Mouse (Mus musculus) neural tube, embryonic 12.5 days (tissue): ENCODE measurements around the gene 9830107B12Rik. TPM values are rescaled to one million over a fixed set of nuclear protein-coding genes. Genes with fewer than 3 reads are reported as not detected.
"Not testable (repeated sequence)": the region's sequence is repeated elsewhere in the genome, so short reads cannot be mapped to it uniquely, and the experiment has no call there.

ENCODE experiments used
- ATAC-seq: fragments of 200-750 bp; cut with Nextera tagmentation; 2 replicates; pipeline ENCODE4 v1.8.0; 2017; ENCODE audit warnings: low read depth, mild to moderate bottlenecking, moderate TSS enrichment, moderate library complexity; ENCODE audit not compliant: low FRiP score
- H3K27ac ChIP-seq: fragments of 300-500 bp; sonication (generic); 2 replicates; pipeline ENCODE4 v1.5.1; 2016
- H3K27me3 ChIP-seq: fragments of 300-500 bp; sonication (generic); replicated peaks from 2 replicates; pipeline ENCODE4 v1.6.1; 2016; ENCODE audit warnings: mild to moderate bottlenecking
- H3K36me3 ChIP-seq: fragments of 300-500 bp; sonication (generic); 2 replicates; pipeline ENCODE4 v1.6.1; 2016; ENCODE audit warnings: mild to moderate bottlenecking
- H3K4me1 ChIP-seq: fragments of 300-500 bp; sonication (generic); 2 replicates; pipeline ENCODE4 v1.6.1; 2016
- H3K4me2 ChIP-seq: fragments of 300-500 bp; sonication (generic); replicated peaks from 2 replicates; pipeline ENCODE4 v1.6.1; 2016; ENCODE audit warnings: mild to moderate bottlenecking
- H3K4me3 ChIP-seq: fragments of 300-500 bp; sonication (generic); 2 replicates; pipeline ENCODE4 v1.5.1; 2016
- H3K9ac ChIP-seq: fragments of 300-500 bp; sonication (generic); 2 replicates; pipeline ENCODE4 v1.6.1; 2016; ENCODE audit warnings: mild to moderate bottlenecking
- H3K9me3 ChIP-seq: fragments of 300-500 bp; sonication (generic); 2 replicates; pipeline ENCODE4 v1.6.1; 2016; ENCODE audit warnings: mild to moderate bottlenecking
- WGBS: fragments of 180-500 bp; shearing (Covaris S2); methylation state at CpG from one replicate; pipeline ENCODE4 v1.1.7; 2016; 5-methylcytosine and 5-hydroxymethylcytosine counted together
- polyA plus RNA-seq: library from polyadenylated mRNA; unstranded; fragments of >200 nt; fragmentation: Nextera tagmentation; extraction: Ambion mirVana; gene quantifications from 2 replicates; pipeline ENCODE4 v1.2.1, GENCODE M21; 2016

The 9830107B12Rik gene
- polyA plus RNA-seq = not detected in 2 replicates

DNA sequence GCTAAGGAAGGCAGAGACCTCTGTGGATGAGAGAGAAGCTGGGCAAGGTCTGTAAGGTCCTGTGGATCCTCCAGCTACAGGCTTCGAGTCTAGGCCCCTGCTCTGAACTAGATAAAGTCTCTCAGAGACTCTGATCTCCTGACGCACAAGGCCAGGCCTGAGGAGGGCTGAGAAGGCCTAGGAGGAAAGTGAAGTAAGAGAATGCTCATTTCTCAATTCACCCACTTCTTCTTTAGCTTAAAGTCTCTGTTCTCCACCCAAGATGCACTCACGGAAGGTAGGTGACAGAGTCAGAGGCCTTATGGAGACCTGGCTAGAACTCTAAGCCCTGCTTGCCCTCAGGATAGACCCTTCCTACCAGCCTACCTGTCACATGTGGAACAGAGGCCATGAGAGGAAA, at the start of gene 9830107B12Rik:
TSS of gene 9830107B12Rik (minus strand) at position 149 of the 400 bp plus-strand sequence.
- no peaks in the 10 kb centered on the region for H3K27me3 ChIP-seq
- H3K36me3 ChIP-seq = no peaks in the 10 kb centered on the region
- ATAC-seq = no peak
- H3K9me3 ChIP-seq = 0 out of 2 replicates have a peak, but pooled peaks cover 4% of the 10 kb centered on the region
- no peak within 1 kb of the TSS for H3K27ac ChIP-seq
- H3K9ac ChIP-seq = no peak within 1 kb of the TSS
- H3K4me3 ChIP-seq = no peak within 1 kb of the TSS
- H3K4me2 ChIP-seq = no peak within 1 kb of the TSS
- 88% methylated on average over 3 of the region's 3 CpGs for WGBS
- no peaks in the 10 kb centered on the region for H3K4me1 ChIP-seq

DNA sequence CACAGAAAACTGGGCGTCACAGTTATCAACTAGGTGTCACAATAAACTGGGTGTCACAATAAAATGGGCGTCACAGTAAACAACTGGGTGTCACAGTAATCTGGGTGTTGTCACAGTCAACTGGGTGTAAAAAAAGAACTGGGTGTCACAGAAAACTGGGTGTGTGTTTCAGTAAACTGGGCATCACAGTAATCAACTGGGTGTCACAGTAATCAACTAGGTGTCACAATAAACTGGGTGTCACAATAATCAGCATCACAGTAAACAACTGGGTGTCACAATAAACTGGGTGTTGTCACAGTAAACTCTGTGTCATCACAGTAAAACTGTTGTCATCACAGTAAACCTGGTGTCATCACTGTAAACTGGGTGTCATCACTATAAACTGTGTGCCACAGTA, 46.3 kb upstream of the 9830107B12Rik start:
- no peaks in the 10 kb centered on the region for H3K9me3 ChIP-seq
- H3K9ac ChIP-seq = no peak overlapping the region
- no peaks in the 10 kb centered on the region for H3K36me3 ChIP-seq
- no peaks in the 10 kb centered on the region for H3K4me1 ChIP-seq
- H3K27me3 ChIP-seq = no peaks in the 10 kb centered on the region
- ATAC-seq = no peak
- no peak overlapping the region for H3K27ac ChIP-seq
- no peak overlapping the region for H3K4me3 ChIP-seq
- WGBS = 80% methylated on average over 2 of the region's 2 CpGs
- H3K4me2 ChIP-seq = no peak overlapping the region

DNA sequence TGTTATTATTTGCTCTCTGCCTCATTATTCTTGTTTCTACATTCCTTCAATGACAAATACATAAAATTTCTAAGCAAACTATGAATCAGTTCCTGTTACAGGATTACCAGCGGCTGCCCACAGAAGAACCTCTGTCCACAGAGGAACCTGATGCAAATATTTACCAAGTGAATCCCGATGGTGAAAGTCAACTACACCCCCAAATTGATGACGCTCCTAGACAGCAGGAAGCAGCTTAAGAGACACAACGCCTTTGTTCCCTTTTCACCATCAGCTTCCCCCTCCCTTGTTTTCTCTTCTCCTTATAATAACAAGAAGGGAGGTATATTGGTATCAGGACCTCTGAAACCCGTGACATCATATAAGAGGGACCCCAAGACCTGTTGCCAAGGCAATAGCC, 39.2 kb upstream of the 9830107B12Rik start:
- Histone ChIP-seq H3K9ac (no peak overlapping the region), H3K27me3 (no peaks in the 10 kb centered on the region), H3K4me1 (no peaks in the 10 kb centered on the region), H3K4me3 (no peak overlapping the region), H3K9me3 (no peaks in the 10 kb centered on the region), H3K27ac (no peak overlapping the region), H3K4me2 (no peak overlapping the region), H3K36me3 (no peaks in the 10 kb centered on the region)
- no peak for ATAC-seq
- WGBS = 72% methylated on average over 5 of the region's 5 CpGs

DNA sequence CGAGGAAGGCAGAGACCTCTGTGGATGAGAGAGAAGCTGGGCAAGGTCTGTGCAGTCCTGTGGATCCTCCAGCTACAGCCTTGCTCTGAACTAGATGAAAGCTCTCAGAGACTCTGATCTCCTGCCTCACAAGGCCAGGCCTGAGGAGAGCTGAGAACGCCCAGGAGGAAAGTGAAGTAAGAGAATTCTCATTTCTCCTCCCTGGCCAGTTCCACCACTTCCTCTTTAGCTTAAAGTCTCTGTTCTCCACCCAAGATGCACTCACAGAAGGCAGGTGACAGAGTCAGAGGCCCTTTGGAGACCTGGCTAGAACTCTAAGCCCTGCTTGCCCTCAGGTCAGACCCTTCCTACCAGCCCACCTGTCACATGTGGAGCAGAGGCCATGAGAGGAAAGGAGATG, 21.0 kb upstream of the 9830107B12Rik start, which contains the start of gene A530064D06Rik:
TSS of gene A530064D06Rik (minus strand) at position 173 of the 400 bp plus-strand sequence.
- WGBS = 79% methylated on average over 2 of the region's 2 CpGs
- H3K36me3 ChIP-seq, H3K27ac ChIP-seq, ATAC-seq, H3K4me2 ChIP-seq, H3K9me3 ChIP-seq, H3K4me3 ChIP-seq, H3K9ac ChIP-seq, H3K27me3 ChIP-seq, H3K4me1 ChIP-seq: not testable (repeated sequence)

DNA sequence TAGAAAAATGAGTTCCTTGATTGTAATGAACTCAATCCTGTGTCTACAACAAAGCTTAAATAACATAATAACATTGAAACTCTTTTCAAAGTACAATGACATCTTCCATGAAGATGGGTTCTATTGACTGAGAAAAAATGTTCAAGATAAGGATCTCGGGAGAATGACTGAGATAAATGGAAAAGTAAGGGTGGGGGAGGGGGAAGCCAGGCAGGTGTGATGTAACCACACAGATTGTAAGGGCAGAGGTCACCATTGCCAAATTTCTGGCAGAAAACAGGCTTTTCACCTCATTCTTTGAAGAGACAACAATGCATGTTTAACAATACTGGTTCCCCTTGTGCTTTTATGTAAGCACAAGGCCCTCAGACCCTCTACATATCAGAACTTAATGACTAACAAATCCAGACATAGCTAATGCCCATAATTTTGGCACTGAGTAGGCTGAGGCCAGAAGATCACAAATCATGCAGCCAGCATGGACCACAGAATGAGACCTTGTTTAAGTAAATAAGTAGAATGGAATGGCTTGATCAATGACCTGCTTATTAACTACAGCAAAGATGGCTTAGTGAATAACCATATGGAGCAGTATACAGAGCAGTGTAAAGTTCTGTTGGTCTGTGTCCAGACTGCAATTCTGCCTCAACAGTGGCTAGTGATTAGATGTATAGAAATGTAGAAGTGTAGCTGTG, 11.5 kb upstream of the 9830107B12Rik start:
- Histone ChIP-seq H3K27me3 (no peaks in the 10 kb centered on the region), H3K9ac (no peak overlapping the region), H3K4me1 (no peaks in the 10 kb centered on the region), H3K36me3 (no peaks in the 10 kb centered on the region), H3K4me3 (no peak overlapping the region), H3K4me2 (no peak overlapping the region), H3K27ac (no peak overlapping the region), H3K9me3 (peaks cover 10% of the 10 kb centered on the region; the same call in 1 of the 2 replicates)
- WGBS = 63% methylated on average over 1 of the region's 1 CpGs
- no peak for ATAC-seq

DNA sequence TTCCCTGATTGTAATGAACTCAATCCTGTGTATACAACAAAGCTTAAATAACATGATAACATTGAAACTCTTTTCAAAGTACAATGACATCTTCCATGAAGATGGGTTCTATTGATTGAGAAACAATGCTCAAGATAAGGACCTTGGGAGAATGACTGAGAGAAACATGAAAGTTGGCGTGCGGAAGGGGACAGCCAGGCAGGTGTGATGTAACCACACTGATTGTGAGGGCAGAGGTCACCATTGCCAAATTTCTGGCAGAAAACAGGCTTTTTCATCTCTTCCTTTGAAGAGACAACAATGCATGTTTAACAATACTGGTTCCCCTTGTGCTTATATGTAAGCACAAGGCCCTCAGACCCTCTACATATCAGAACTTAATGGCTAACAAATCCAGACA, 13.3 kb downstream of the 9830107B12Rik start:
- Histone ChIP-seq H3K36me3 (no peaks in the 10 kb centered on the region), H3K4me1 (no peaks in the 10 kb centered on the region), H3K27ac (no peak overlapping the region), H3K9me3 (no peaks in the 10 kb centered on the region), H3K27me3 (no peaks in the 10 kb centered on the region), H3K9ac (no peak overlapping the region), H3K4me3 (no peak overlapping the region), H3K4me2 (no peak overlapping the region)
- ATAC-seq = no peak
- WGBS = 90% methylated on average over 2 of the region's 2 CpGs

DNA sequence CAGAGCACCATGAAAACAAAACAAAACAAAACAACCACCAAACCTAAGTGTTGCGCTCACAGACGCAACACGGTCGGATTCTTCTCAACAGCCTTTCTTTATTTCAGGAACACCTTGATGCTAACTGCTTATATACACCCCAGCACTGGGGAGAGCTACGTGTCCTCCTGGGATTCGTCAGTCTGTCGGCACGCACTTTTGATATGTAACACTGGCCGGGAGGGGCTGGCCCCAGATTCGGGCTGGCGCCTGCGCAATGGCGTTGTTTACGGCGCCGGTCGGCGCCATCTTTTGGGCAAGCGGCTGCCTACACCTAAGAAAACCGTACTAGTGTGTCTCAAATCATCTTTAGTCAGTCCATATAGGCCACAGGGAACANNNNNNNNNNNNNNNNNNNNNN, 25.6 kb downstream of the 9830107B12Rik start:
- ATAC-seq = no peak
- Histone ChIP-seq H3K27me3 (no peaks in the 10 kb centered on the region), H3K4me2 (no peak overlapping the region), H3K4me1 (no peaks in the 10 kb centered on the region), H3K9ac (no peak overlapping the region), H3K4me3 (no peak overlapping the region), H3K27ac (no peak overlapping the region), H3K9me3 (no peaks in the 10 kb centered on the region), H3K36me3 (no peaks in the 10 kb centered on the region)
- 94% methylated on average over 20 of the region's 20 CpGs for WGBS

DNA sequence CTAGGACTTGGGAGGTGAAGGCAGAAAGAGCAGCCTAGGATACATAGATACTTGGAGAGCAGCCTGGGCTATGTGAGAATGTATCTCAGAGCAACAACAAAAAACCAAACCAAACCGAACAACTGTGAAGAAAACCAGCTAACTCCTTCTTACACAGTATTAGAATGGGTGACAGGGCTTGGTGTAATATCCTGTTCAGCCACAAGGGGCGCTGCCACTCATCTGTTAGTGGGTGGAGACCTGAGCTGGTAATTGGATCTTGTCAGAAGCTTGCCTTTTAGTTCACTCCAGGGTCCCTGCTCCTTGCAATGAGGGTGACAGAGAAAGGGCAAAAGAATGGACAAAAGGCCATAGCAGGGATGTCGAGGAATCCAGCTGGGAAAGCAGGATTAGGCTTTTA, 26.4 kb downstream of the 9830107B12Rik start:
- H3K4me3 ChIP-seq = no peak overlapping the region
- H3K4me1 ChIP-seq = no peaks in the 10 kb centered on the region
- H3K9ac ChIP-seq = no peak overlapping the region
- 29% methylated on average over 3 of the region's 3 CpGs for whole genome bisulfite sequencing
- no peaks in the 10 kb centered on the region for H3K9me3 ChIP-seq
- H3K27me3 ChIP-seq = no peaks in the 10 kb centered on the region
- peak; percentile 58; the same call in 1 of the 2 replicates for ATAC-seq
- no peak overlapping the region for H3K4me2 ChIP-seq
- no peaks in the 10 kb centered on the region for H3K36me3 ChIP-seq
- H3K27ac ChIP-seq = no peak overlapping the region

DNA sequence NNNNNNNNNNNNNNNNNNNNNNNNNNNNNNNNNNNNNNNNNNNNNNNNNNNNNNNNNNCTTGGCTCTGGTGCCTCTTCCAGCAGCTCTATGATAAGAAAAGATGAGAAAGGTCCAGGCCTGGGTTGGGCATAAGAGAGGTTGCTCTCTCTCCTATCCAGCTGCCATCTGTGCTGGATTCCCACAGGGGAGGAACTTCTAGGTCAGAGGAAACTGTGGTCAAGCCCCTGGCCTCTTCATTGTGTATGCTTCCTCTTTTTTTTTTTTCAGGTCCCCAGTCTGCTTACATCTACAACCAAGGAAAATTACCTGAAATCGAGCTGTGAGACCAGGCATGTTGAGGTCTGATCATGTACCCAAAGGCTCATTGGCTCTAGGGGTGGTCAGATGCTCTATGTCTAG, 27.5 kb downstream of the 9830107B12Rik start:
- WGBS = 63% methylated on average over 1 of the region's 1 CpGs

DNA sequence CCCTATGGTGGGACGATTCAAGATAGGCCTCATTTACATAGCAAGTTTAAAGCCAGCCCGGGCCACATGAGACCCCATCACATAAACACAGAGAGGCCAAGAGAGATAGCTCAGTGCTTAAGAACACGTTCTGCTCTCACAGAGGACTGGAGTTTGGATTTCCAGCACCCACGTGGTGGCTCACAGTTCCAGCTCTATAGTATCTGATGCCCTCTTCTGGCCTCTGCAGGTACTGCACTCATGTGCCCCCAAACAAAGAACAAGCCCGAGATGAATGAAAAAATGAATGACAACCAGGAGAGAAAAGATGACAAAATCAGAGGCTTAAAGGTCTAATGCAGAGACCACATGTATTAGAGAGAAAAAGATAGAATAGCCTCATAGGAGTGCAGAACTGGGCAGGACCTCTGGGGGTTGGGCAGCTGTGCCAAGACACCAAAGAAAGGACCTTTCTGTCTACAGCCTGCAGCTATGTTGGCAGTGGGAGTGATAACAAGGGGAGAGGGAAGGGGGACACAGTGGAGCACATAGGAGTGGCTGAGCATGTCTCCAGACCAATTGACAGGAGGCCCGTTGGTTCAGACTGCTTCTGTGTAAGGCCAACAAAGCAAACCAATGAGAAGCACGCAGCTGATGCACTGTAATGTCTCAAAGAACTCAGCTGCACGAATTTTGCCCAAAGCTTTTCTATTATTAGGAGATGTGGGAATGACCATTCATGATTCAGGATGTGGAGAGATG, 35.4 kb downstream of the 9830107B12Rik start:
- 47% methylated on average over 8 of the region's 8 CpGs for WGBS
- no peak overlapping the region for H3K9ac ChIP-seq
- no peak overlapping the region for H3K4me2 ChIP-seq
- no peak overlapping the region for H3K4me3 ChIP-seq
- H3K27ac ChIP-seq = no peak overlapping the region
- no peak for ATAC-seq
- peaks cover 5% of the 10 kb centered on the region; the same call in 1 of the 2 replicates for H3K9me3 ChIP-seq
- no peaks in the 10 kb centered on the region for H3K4me1 ChIP-seq
- H3K36me3 ChIP-seq = no peaks in the 10 kb centered on the region
- H3K27me3 ChIP-seq = no peaks in the 10 kb centered on the region

More for the DNA sequence above, 27.5 kb downstream of the 9830107B12Rik start:
- Histone ChIP-seq H3K27me3 (no peaks in the 10 kb centered on the region), H3K9ac (no peak overlapping the region), H3K27ac (no peak overlapping the region), H3K4me3 (no peak overlapping the region), H3K4me1 (no peaks in the 10 kb centered on the region), H3K36me3 (no peaks in the 10 kb centered on the region), H3K4me2 (no peak overlapping the region), H3K9me3 (peaks cover 5% of the 10 kb centered on the region; the same call in 1 of the 2 replicates)
- no peak for ATAC-seq

DNA sequence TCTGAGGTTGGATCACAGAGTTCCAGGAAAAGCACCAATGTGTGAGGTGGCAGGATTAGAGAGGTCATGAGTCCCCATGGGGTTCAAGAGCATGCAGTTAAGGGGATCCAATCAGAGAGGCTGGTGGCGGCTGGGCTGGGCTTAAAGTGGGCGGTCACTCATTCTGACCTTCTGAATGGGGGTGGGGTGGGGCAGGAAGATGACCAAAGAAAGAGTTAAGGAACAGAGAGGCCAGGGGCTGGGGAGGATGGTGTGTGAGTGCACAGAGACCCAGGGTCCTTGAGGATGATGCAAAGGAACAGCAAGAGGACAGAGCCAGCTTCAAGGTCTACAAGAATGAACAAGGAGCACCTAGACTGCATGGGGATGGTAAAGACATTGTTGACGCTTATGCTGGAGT, 37.5 kb downstream of the 9830107B12Rik start:
- no peak overlapping the region for H3K4me3 ChIP-seq
- no peak overlapping the region for H3K4me2 ChIP-seq
- WGBS = 78% methylated on average over 3 of the region's 3 CpGs
- H3K36me3 ChIP-seq = no peaks in the 10 kb centered on the region
- no peak overlapping the region for H3K9ac ChIP-seq
- no peaks in the 10 kb centered on the region for H3K9me3 ChIP-seq
- no peaks in the 10 kb centered on the region for H3K4me1 ChIP-seq
- H3K27ac ChIP-seq = no peak overlapping the region
- H3K27me3 ChIP-seq = no peaks in the 10 kb centered on the region
- no peak for ATAC-seq

DNA sequence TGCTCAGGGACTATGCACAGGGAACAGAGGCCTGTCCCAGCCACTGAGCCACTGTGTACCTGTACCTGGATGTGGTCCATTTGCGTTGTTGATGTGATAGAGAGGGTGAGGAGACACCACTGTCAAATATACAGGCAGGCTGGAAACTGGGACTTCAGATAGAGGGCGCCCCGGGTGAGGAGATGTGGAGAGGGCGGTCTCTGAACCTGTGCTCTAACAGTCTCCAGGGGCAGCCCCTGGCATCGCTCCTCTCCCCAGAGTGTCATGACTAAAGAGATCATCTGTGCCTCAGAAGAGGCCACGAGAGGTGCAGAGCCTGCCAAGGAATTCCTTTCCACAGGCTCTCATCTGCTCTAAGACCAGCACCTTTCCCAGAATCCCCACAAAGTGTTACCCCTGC, 38.2 kb downstream of the 9830107B12Rik start:
- H3K4me2 ChIP-seq = no peak overlapping the region
- H3K36me3 ChIP-seq = no peaks in the 10 kb centered on the region
- no peak for ATAC-seq
- no peak overlapping the region for H3K27ac ChIP-seq
- no peaks in the 10 kb centered on the region for H3K9me3 ChIP-seq
- 56% methylated on average over 6 of the region's 6 CpGs for WGBS
- H3K9ac ChIP-seq = no peak overlapping the region
- H3K4me3 ChIP-seq = no peak overlapping the region
- H3K27me3 ChIP-seq = no peaks in the 10 kb centered on the region
- no peaks in the 10 kb centered on the region for H3K4me1 ChIP-seq
